Mouse (Mus musculus) Muller cell, postnatal 12 days (primary cell): ENCODE data around the gene Serpinb7.

Source experiments
- DNase-seq: peaks from one replicate; pipeline ENCODE4 v3.0.0-alpha.2; 2015; ENCODE audit errors: inconsistent ontology term

Serpinb7 gene

GRCm38 (mm10) chr1:107489577-107489976 lies 90.1 kb downstream of the Serpinb7 start:
- no peak for DNase-seq

- no peak for DNase-seq
These were observed 97.3 kb downstream of the Serpinb7 start for GRCm38 (mm10) chr1:107496789-107497188.

- peak; percentile 59 for DNase-seq
These were observed 102.6 kb downstream of the Serpinb7 start for GRCm38 (mm10) chr1:107502025-107502424.
